Mouse (Mus musculus): ENCODE data around the gene Pdhb. TPM values are rescaled to one million over a fixed set of nuclear protein-coding genes. Genes with fewer than 3 reads are reported as not detected.
A peak's percentile ranks its signal among the peaks of the same experiment; 100 is the strongest.
"Not testable (repeated sequence)": the region's sequence is repeated elsewhere in the genome, so short reads cannot be mapped to it uniquely, and the experiment has no call there.

Pdhb gene
- polyA plus RNA-seq, 1 experiment from 2014 or later: 215 TPM

- Histone ChIP-seq H3K9ac (ENCODE audit: low read length) (no peak overlapping the region), H3K27ac (ENCODE audit: low read depth, low read length) (no peak overlapping the region), H3K4me1 (ENCODE audit: control insufficient read depth, insufficient read depth, low read length) (no peaks in the 10 kb centered on the region), H3K4me3 (ENCODE audit: low read depth, low read length) (no peak overlapping the region), H3K36me3 (ENCODE audit: control insufficient read depth, insufficient read depth, low read length) (no peaks in the 10 kb centered on the region), H3K9me3 (ENCODE audit: control insufficient read depth, low read length) (no peaks in the 10 kb centered on the region), H3K4me2 (no peak overlapping the region), H3K27me3 (ENCODE audit: control insufficient read depth, insufficient read depth, low read length) (no peaks in the 10 kb centered on the region)
- ATAC-seq (ENCODE audit: low FRiP score) (no peak), DNase-seq (ENCODE audit: low spot score, missing footprints) (no peak)
- 80% methylated on average over 4 of the region's 4 CpGs for WGBS
These were observed 7.7 kb upstream of the Pdhb start for GRCm38 (mm10) chr14:8180371-8181035.

- H3K27ac ChIP-seq (ENCODE audit: low read depth, low read length): no peak overlapping the region
- H3K4me1 ChIP-seq (ENCODE audit: control insufficient read depth, insufficient read depth, low read length): peaks cover 6% of the 10 kb centered on the region
- no peaks in the 10 kb centered on the region for H3K27me3 ChIP-seq (ENCODE audit: control insufficient read depth, insufficient read depth, low read length)
- WGBS: 62% methylated on average over 5 of the region's 5 CpGs
- no peaks in the 10 kb centered on the region for H3K9me3 ChIP-seq (ENCODE audit: control insufficient read depth, low read length)
- DNase-seq (ENCODE audit: low spot score, missing footprints) (no peak), ATAC-seq (ENCODE audit: low FRiP score) (no peak)
- H3K9ac ChIP-seq (ENCODE audit: low read length): no peak overlapping the region
- no peak overlapping the region for H3K4me2 ChIP-seq
- no peak overlapping the region for H3K4me3 ChIP-seq (ENCODE audit: low read depth, low read length)
- no peaks in the 10 kb centered on the region for H3K36me3 ChIP-seq (ENCODE audit: control insufficient read depth, insufficient read depth, low read length)
These were observed 3.4 kb upstream of the Pdhb start for GRCm38 (mm10) chr14:8176251-8176650.

DNA sequence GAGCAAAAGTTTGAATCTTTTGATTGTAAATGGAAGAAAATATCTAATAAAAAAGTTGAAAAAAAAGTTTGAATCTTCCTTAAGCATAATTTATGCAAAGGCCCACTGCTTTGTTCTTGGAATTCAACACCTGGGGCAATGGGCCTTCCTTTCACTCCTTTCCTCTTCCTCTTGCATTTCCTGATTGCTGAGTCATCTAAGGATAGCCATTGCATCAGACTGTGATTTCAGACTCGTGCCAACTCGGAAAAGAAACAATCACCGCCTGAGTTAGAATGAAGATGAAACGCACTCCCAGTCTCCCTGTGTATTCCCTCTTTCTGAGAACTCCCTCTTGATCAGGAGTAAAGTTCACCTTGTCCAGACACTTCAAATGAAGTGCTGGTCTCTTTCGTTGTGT, 1.8 kb upstream of the Pdhb start:
- no peaks in the 10 kb centered on the region for H3K36me3 ChIP-seq (ENCODE audit: control insufficient read depth, insufficient read depth, low read length)
- no peak for DNase-seq (ENCODE audit: low spot score, missing footprints)
- WGBS: 79% methylated on average over 5 of the region's 5 CpGs
- no peak for ATAC-seq (ENCODE audit: low FRiP score)
- H3K4me3 ChIP-seq (ENCODE audit: low read depth, low read length): no peak overlapping the region
- no peak overlapping the region for H3K9ac ChIP-seq (ENCODE audit: low read length)
- H3K27me3 ChIP-seq (ENCODE audit: control insufficient read depth, insufficient read depth, low read length): no peaks in the 10 kb centered on the region
- peaks cover 6% of the 10 kb centered on the region for H3K4me1 ChIP-seq (ENCODE audit: control insufficient read depth, insufficient read depth, low read length)
- no peak overlapping the region for H3K27ac ChIP-seq (ENCODE audit: low read depth, low read length)
- no peak overlapping the region for H3K4me2 ChIP-seq
- H3K9me3 ChIP-seq (ENCODE audit: control insufficient read depth, low read length): no peaks in the 10 kb centered on the region

GRCm38 (mm10) chr14:8173542-8174250, 871 bp upstream of the Pdhb start:
- ATAC-seq (ENCODE audit: low FRiP score): not testable (repeated sequence)

GRCm38 (mm10) chr14:8164463-8164862, 8.4 kb downstream of the Pdhb start:
- Histone ChIP-seq H3K4me1 (ENCODE audit: control insufficient read depth, insufficient read depth, low read length) (no peaks in the 10 kb centered on the region), H3K9me3 (ENCODE audit: control insufficient read depth, low read length) (no peaks in the 10 kb centered on the region), H3K9ac (ENCODE audit: low read length) (no peak overlapping the region), H3K27me3 (ENCODE audit: control insufficient read depth, insufficient read depth, low read length) (no peaks in the 10 kb centered on the region), H3K36me3 (ENCODE audit: control insufficient read depth, insufficient read depth, low read length) (peaks cover 23% of the 10 kb centered on the region), H3K27ac (ENCODE audit: low read depth, low read length) (no peak overlapping the region), H3K4me3 (ENCODE audit: low read depth, low read length) (no peak overlapping the region), H3K4me2 (no peak overlapping the region)
- ATAC-seq (ENCODE audit: low FRiP score) (no peak), DNase-seq (ENCODE audit: low spot score, missing footprints) (no peak)
- 90% methylated on average over 7 of the region's 7 CpGs for WGBS

More at GRCm38 (mm10) chr14:8173542-8174250, 871 bp upstream of the Pdhb start:
- not testable (repeated sequence) for H3K9me3 ChIP-seq (ENCODE audit: control insufficient read depth, low read length); H3K4me1 ChIP-seq (ENCODE audit: control insufficient read depth, insufficient read depth, low read length); DNase-seq (ENCODE audit: low spot score, missing footprints); H3K27me3 ChIP-seq (ENCODE audit: control insufficient read depth, insufficient read depth, low read length); H3K27ac ChIP-seq (ENCODE audit: low read depth, low read length); H3K36me3 ChIP-seq (ENCODE audit: control insufficient read depth, insufficient read depth, low read length)
- Histone ChIP-seq H3K4me3 (ENCODE audit: low read depth, low read length) (peak overlapping the region; percentile 67), H3K4me2 (peak overlapping the region; percentile 84), H3K9ac (ENCODE audit: low read length) (peak overlapping the region; percentile 51)
- 28% methylated on average over 5 of the region's 7 CpGs for WGBS

DNA sequence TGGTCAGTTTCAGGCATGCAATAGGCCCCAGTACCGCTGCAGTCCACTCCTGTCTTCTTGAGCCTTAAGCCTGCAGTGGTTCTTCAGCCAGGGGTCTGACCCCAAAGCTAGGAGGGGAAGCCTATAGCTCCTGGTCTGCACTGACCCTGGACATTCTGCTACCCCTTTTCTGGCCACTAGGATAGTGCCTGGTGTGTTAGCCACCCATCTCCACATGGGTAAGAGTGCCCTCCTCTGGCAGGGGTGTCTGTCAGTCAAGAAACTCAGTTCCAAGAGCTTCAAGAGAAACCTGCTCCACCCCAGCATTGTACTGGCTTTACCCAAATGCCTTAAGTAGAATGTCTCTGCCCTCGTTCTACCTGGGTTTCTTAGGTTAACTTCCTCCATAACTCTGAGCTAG, 11.0 kb downstream of the Pdhb start:
- Histone ChIP-seq H3K4me1 (ENCODE audit: control insufficient read depth, insufficient read depth, low read length) (no peaks in the 10 kb centered on the region), H3K36me3 (ENCODE audit: control insufficient read depth, insufficient read depth, low read length) (peaks cover 10% of the 10 kb centered on the region), H3K9me3 (ENCODE audit: control insufficient read depth, low read length) (no peaks in the 10 kb centered on the region), H3K27ac (ENCODE audit: low read depth, low read length) (no peak overlapping the region), H3K4me3 (ENCODE audit: low read depth, low read length) (no peak overlapping the region), H3K9ac (ENCODE audit: low read length) (no peak overlapping the region), H3K27me3 (ENCODE audit: control insufficient read depth, insufficient read depth, low read length) (no peaks in the 10 kb centered on the region), H3K4me2 (no peak overlapping the region)
- WGBS: 81% methylated on average over 2 of the region's 2 CpGs
- DNase-seq (ENCODE audit: low spot score, missing footprints) (no peak), ATAC-seq (ENCODE audit: low FRiP score) (no peak)

- 88% methylated on average over 3 of the region's 3 CpGs for WGBS
- H3K9ac ChIP-seq (ENCODE audit: low read length): no peak overlapping the region
- no peaks in the 10 kb centered on the region for H3K36me3 ChIP-seq (ENCODE audit: control insufficient read depth, insufficient read depth, low read length)
- no peaks in the 10 kb centered on the region for H3K9me3 ChIP-seq (ENCODE audit: control insufficient read depth, low read length)
- H3K27ac ChIP-seq (ENCODE audit: low read depth, low read length): no peak overlapping the region
- H3K4me2 ChIP-seq: no peak overlapping the region
- DNase-seq (ENCODE audit: low spot score, missing footprints) (no peak), ATAC-seq (ENCODE audit: low FRiP score) (no peak)
- H3K4me3 ChIP-seq (ENCODE audit: low read depth, low read length): no peak overlapping the region
- H3K27me3 ChIP-seq (ENCODE audit: control insufficient read depth, insufficient read depth, low read length): no peaks in the 10 kb centered on the region
- no peaks in the 10 kb centered on the region for H3K4me1 ChIP-seq (ENCODE audit: control insufficient read depth, insufficient read depth, low read length)
These were observed 13.7 kb downstream of the Pdhb start for GRCm38 (mm10) chr14:8159141-8159540.

DNA sequence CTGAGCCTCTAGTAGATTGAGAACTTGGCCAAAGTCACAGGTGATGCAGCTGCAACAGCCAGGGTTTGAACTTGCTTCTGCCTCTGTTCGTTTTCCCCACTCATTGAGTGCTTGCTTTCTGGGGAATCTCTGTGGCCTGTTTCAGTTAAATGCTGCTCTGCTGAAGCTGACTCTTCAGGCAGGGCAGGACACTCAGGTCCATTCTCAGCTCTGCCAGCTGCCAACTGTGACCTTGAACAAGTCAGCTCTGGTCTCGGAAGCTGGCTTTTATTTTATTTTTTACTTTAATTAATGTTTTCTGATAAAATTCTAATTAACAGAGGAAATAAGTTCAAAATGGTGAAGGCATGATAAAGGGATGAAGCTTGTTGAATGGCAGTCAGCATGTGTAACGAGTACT, 14.1 kb downstream of the Pdhb start:
- Histone ChIP-seq H3K4me3 (ENCODE audit: low read depth, low read length) (no peak overlapping the region), H3K9me3 (ENCODE audit: control insufficient read depth, low read length) (no peaks in the 10 kb centered on the region), H3K27ac (ENCODE audit: low read depth, low read length) (no peak overlapping the region), H3K36me3 (ENCODE audit: control insufficient read depth, insufficient read depth, low read length) (no peaks in the 10 kb centered on the region), H3K4me1 (ENCODE audit: control insufficient read depth, insufficient read depth, low read length) (no peaks in the 10 kb centered on the region), H3K27me3 (ENCODE audit: control insufficient read depth, insufficient read depth, low read length) (no peaks in the 10 kb centered on the region), H3K4me2 (no peak overlapping the region), H3K9ac (ENCODE audit: low read length) (no peak overlapping the region)
- DNase-seq (ENCODE audit: low spot score, missing footprints) (no peak), ATAC-seq (ENCODE audit: low FRiP score) (no peak)
- WGBS: 90% methylated on average over 3 of the region's 3 CpGs

DNA sequence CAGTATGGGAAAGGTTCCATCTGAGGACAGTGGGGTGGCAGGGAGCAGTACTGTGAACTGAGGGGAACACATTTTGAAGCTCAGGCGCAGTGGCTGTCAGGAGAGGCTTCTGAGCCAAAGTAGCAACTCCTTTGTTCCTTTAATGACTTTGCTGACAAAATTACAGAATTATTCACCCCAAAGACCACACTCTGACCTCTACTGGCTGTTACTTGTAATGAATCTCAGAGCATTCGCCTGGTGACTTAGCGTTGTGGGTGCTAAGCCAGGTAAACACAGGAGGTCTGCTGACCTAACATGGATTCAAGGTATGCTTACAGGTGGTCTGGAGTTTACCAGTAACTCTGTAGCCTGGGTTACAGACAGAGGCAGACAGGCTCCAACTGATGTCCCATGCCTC, 15.9 kb downstream of the Pdhb start:
- no peak for DNase-seq (ENCODE audit: low spot score, missing footprints)

More for the DNA sequence above, 15.9 kb downstream of the Pdhb start:
- Histone ChIP-seq H3K9me3 (ENCODE audit: control insufficient read depth, low read length) (no peaks in the 10 kb centered on the region), H3K36me3 (ENCODE audit: control insufficient read depth, insufficient read depth, low read length) (no peaks in the 10 kb centered on the region), H3K27ac (ENCODE audit: low read depth, low read length) (no peak overlapping the region), H3K9ac (ENCODE audit: low read length) (no peak overlapping the region), H3K4me3 (ENCODE audit: low read depth, low read length) (no peak overlapping the region), H3K4me2 (no peak overlapping the region), H3K4me1 (ENCODE audit: control insufficient read depth, insufficient read depth, low read length) (no peaks in the 10 kb centered on the region), H3K27me3 (ENCODE audit: control insufficient read depth, insufficient read depth, low read length) (no peaks in the 10 kb centered on the region)
- ATAC-seq (ENCODE audit: low FRiP score): no peak
- WGBS: 46% methylated on average over 3 of the region's 3 CpGs

Measured in midbrain, embryonic 11.5 days (tissue).